Mouse (Mus musculus) right cerebral cortex, postnatal 25 days (tissue): ENCODE data around the gene Cnih3.

ENCODE experiments used
- DNase-seq: peaks from one replicate; pipeline ENCODE4 v3.0.0; 2022

Cnih3 gene

GRCm38 (mm10) chr1:181407281-181407680 lies 54.9 kb downstream of the Cnih3 start:
- DNase-seq = no peak

DNA sequence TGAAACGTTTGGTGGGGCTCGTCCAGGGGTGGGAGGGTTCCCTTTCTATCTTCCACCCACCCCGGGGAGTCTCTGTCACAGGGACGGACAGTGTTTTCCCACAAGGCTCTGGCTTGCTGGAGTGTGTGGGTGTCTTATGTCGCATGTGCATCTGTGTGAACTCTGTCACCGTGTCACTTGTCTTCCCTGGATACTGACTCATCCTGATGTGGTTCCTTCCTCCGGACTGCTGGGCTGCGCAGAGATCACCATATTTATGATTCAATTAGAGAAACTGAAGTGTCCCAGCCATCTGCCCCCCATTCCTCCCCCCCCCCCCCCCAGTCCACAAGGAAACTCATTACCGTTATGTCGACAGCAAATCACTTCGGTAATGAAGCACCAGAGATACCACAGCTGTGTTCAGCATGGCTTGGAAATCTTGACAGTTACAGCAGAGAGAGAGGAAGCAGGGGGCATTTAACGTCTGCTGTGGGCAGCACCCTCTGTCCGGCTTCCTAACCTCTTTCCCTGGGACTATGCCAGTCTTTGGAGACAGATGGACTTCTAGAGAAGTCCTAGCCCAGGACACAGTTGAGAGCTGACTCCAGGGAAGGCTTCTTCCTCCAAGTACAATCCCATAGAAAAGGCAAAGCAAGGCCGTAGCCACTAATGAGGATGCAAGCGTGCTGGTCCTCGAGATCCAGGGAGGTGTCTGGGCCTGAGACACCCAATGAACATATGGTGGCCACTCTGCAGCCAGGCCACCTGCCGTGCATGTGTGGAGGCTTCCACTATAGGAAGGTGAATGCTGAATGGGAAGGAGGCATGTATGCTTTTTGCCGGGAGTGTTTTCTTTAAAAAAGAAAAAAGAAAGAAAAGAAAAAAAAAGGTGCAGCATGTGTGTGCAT lies 55.9 kb downstream of the Cnih3 start:
- no peak for DNase-seq

DNA sequence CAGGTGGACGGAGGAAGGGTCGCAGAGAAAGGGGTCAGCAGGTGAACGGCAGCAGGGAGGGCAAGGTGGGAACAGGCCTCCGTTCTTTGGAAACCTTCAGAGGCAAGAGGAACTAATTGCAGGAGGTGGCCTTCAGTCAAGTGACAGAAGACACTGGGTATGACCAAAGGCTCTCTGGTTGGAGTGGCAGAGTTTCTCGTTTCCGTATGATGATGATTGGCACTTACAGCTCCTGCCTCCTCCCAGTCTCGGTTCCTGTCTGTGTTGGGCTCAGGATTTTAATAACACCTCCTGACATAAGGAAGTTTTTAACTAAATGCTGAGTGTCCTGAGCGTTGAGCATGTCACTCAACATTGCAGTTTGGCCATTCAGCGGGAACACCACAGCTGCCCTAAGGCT lies 57.3 kb downstream of the Cnih3 start:
- no peak for DNase-seq

DNA sequence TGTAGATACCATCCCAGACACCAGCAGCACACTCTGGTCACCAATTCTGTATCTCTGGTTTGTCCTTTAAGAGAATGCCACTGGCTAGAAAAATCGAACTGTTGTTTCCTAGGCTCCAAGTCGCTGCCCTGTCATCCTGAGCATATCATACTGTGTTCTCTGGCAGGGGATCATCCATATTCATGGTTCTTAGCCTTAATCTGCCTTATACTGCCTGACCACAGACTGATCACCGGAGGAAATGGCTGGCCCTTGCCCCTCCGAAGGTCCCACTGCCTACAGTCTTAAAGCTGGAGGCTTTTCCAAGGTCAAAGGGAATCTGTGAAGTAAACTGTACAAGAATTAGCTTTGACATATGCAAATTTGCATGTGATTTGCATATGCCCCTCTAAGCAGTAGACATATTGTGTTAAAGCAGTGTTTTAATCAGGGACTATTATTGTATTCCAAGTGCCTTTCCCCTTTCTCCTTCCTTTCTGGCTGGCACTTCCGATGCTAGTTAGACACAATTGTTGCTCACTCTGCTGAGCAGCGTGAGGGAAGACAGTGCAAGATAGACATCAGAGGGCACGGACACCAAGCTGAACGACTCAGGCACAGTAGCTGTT lies 58.3 kb downstream of the Cnih3 start:
- no peak for DNase-seq

DNA sequence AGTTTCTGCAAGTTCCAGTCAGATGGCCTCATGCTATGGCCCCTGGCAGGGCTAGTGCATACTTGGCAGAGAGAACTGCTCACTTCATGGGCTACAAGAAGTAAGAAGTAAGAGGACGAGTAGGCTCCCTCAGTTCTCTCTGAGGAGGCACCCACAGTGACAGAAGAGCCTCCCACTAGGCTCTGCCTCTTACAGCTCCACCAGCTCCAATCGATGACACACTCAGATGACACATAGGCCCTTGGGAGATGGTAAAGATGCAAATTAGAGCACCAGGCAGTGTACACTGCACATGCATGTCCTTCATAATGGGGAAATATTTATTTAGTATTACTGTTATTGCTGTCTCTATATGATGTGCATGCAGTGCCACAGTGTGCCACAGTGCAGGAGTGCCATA lies 62.6 kb downstream of the Cnih3 start:
- no peak for DNase-seq

DNA sequence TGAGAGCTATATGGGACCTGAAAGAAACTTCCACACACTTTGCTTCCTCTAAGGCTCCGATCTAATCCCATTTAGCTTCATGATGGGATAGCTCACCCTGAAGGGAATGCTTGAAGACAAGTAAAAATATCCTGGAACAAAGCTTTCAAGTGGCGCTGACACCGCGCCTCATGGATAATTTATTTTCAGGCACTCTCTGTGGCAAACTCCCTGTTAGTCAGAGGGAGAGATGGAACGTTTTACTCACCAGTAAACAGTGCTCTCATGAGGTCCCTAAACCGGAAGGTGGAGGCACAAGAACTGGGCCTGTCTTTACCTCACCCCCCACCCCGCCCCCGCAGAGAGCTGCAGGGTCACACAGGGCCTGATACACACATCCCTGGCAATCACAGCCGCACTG lies 64.4 kb downstream of the Cnih3 start:
- no peak for DNase-seq

DNA sequence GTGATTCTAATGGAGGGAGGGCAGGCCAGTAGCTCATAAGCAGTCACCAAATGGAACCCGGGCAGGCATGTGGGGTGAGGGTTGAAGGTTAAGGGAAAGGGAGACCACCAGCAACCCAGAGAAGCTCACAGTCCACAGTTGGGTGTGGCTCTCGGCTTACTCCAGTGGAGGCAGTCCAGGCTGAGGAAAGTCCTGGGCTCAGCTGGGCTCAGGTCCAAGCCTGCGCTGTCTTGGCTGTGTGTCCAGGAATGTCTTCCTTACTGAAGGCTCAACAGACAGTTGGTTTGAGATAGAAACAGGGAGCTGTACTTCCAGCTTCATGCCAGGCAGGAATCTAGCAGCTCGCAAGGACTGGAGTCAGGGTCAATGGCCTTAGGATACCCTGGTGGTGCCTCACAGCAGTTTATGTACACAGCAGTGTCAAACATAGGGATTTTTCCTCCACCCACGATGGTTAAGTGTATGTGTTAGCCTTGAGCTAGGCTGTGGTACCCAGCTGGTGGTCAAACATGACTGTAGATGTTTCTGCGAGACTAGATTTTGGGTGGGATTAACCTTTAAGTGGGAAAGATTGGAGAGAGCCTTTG lies 65.6 kb downstream of the Cnih3 start:
- DNase-seq = no peak

DNA sequence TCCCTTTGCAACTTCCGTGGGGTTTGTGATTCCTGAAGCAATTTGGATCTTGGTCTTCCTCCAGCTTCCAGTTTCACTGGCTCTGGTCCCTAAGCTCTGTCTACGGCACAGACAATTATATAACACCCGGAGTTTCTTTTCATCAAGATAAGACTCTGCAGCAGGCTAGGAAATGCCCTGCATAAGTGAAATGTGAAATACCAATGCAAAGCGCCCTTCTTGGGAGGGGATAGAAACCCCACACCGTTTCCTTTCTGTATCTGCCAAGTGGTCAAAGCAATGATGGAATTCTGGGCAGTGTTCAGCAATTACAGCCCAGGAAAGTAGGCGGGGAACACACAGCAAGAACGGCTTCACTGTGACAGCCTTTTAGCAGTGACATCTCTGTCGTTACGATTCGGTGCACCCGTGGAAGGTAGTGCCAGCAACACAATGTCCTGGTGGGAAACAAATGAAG lies 67.7 kb downstream of the Cnih3 start:
- DNase-seq = no peak

GRCm38 (mm10) chr1:181422796-181423195 lies 70.4 kb downstream of the Cnih3 start:
- DNase-seq = no peak

DNA sequence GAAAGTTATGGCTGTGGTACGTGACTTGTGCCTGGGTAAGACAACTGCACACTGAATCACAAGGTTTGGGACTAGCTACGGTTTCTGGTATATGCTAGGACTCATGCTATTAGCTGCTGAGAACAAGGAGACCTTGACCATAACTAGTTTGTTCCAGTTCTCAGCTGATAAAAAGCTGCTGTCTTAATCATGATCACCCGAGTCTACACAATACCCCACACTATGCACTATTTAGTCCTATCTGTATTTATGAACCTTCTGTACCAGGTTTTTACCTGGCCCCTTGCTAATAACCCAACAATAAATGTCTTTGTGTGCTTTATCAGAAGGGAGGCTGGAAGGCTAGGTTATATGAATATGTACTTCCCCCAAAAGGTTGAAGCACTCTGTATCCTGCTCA lies 72.5 kb downstream of the Cnih3 start:
- DNase-seq = no peak

- DNase-seq = no peak
These were observed 73.0 kb downstream of the Cnih3 start for GRCm38 (mm10) chr1:181425388-181425787.

GRCm38 (mm10) chr1:181426406-181426805 lies 74.0 kb downstream of the Cnih3 start:
- no peak for DNase-seq

GRCm38 (mm10) chr1:181433263-181433662 lies 80.8 kb downstream of the Cnih3 start:
- DNase-seq = no peak

GRCm38 (mm10) chr1:181435414-181435813 lies 83.0 kb downstream of the Cnih3 start:
- DNase-seq = no peak

DNA sequence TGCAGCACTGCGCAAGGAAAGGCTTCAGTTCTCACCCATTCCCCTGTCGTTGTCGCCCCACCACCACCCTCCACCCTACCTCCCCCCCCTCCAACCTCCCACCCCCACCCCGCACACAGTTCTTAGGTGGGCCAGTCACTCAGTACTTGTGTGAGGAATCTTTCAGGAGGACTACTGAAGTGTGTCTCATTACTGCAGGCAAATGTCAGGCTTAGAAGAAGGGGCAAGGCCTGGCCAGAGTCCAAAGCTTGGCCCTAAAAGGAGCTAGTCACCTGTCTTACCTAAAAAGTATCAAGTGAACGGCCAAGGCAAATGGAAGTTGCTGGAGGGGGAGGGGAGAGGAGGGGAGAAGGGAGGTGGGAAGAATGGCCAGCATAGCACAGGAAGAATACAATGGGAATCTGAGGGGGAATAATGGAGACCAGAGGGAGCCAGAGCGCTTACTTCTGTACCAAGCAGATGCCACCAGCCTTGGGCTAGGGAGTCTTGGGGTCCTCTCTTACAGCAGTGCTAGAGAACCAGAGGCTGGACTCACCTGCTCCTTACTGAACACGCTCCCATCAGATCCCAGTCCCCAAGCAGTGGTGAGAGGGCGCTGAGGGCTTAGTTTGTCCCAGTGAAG lies 88.7 kb downstream of the Cnih3 start:
- no peak for DNase-seq

- no peak for DNase-seq
These were observed 89.3 kb downstream of the Cnih3 start for GRCm38 (mm10) chr1:181441654-181442241.

GRCm38 (mm10) chr1:181445041-181445440 lies 92.6 kb downstream of the Cnih3 start:
- DNase-seq = no peak

- no peak for DNase-seq
These were observed 93.3 kb downstream of the Cnih3 start for GRCm38 (mm10) chr1:181445630-181446257.

DNA sequence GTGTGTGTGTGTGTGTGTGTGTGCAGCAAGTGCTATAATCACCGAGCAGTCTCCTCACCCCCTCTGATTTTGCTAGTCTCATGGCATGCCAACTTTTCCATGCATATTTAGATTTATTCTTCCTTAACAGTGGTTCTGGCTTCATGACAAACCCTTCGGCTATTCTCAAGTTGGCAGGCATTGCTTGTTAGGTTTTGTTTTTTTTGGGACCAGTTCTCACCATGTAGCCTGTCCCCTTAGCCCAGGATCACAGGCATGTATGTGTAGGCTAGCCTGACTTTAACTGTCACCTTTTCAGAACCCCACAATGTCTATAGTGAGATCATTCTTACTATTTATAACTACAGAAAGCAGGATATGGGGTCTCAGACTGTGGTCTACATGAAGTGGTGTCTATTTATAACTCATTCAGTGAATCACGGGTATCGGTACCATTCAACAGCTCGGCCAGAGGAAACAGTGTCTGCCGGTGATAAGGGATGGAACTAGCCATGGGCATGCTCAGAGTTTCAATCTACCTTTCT lies 94.2 kb downstream of the Cnih3 start:
- DNase-seq = no peak

GRCm38 (mm10) chr1:181447576-181447975 lies 95.1 kb downstream of the Cnih3 start:
- no peak for DNase-seq

- no peak for DNase-seq
These were observed 95.6 kb downstream of the Cnih3 start for GRCm38 (mm10) chr1:181448041-181448440.

DNA sequence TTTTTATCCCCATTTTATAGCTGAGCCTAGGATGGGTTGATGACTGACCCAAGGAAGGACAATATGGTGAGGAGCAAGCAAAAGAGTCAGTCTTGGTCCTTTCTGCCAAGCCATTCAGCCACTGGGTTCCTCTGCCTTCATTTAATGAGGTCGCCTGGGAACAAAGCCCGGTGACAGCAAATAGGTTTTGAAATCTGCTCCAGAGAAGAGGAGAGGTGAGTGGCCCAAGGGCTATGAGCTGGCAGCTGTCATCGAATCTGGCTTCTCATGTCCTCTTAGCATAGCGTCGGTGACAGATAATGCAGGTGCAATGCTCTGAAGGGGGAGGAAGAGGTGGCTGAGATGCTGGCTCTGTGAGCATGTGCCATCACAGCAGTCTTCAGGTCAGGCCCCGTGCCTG lies 100.7 kb downstream of the Cnih3 start:
- DNase-seq = no peak
